ENCODE assay signal across 1 mouse cellular context in the genomic region with DNA sequence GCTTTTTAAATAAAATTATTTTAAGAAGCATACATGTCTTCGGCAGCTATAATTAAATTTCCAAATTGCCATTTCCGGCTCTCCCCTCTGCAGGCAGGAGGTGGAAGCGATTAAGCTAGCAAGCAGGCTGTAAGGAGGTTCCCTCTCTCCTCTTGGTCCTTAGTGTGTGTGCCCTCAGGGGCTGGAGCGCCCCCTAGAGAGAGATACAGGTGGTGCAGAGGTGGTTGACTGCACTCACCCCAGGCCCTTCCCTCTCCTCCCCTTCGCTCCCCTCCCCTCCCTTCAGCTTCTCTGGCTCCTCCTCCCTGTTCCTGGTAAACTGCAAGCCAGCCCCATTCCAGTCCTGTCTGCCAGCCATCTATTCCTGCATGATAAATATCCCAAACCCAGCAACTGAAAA.
TF ChIP-seq lines count a peak whose summit lies in the region.

No protein-coding gene starts in this region.

TF ChIP-seq in MEL, 35 proteins besides CTCF, POLR2A, EP300 and RAD21 (continued from another document):
- peak; percentile 24; the same call in 1 of the 2 replicates for TF ChIP-seq ZC3H11A (IDR thresholded peaks at IDR 0.05; ENCODE audit: low read depth, low read length)
TF ChIP-seq in MEL: peak in this region for 2.
